Mouse (Mus musculus): ENCODE results near the gene Adssl1. TPM values are rescaled to one million over a fixed set of nuclear protein-coding genes. Genes with fewer than 3 reads are reported as not detected.

The Adssl1 gene
- polyA plus RNA-seq, 1 experiment from 2014 or later = 2.1 TPM

DNA sequence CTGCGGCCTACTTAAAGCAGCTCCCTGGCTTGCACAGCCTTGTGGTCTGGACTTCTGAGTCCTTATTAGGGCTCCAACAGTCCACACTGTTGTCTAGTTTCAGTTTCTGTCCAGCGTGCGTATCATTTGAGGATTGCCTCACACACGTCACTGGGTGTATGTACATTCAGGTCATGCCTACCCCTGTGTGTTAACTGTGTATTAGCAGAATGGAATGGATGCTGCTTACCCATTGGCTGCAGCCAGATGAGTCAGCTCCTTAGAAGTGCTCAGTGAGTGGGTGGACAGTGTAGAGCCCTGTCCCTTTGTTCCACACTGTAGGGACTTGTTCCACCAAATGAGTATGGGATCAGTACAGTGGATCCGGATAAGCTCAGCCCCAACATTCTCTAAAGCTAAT is 28.2 kb downstream of the Adssl1 start:
- Histone ChIP-seq H3K4me3 (ENCODE audit: low read depth, low read length) (no peak overlapping the region), H3K9ac (ENCODE audit: low read length) (no peak overlapping the region), H3K4me1 (ENCODE audit: control insufficient read depth, insufficient read depth, low read length) (peaks cover 7% of the 10 kb centered on the region; the same call in 1 of the 2 replicates), H3K27ac (ENCODE audit: low read depth, low read length) (no peak overlapping the region), H3K9me3 (replicated peaks; ENCODE audit: control insufficient read depth, low read length) (no peaks in the 10 kb centered on the region), H3K4me2 (ENCODE audit: low read length) (no peak overlapping the region), H3K27me3 (replicated peaks; ENCODE audit: control insufficient read depth, insufficient read depth, low read length) (no peaks in the 10 kb centered on the region), H3K36me3 (ENCODE audit: control insufficient read depth, insufficient read depth, low read length) (peaks cover 43% of the 10 kb centered on the region)
- ATAC-seq (no peak), DNase-seq (ENCODE audit: low spot score) (no peak)
- WGBS = 94% methylated on average over 5 of the region's 5 CpGs

DNA sequence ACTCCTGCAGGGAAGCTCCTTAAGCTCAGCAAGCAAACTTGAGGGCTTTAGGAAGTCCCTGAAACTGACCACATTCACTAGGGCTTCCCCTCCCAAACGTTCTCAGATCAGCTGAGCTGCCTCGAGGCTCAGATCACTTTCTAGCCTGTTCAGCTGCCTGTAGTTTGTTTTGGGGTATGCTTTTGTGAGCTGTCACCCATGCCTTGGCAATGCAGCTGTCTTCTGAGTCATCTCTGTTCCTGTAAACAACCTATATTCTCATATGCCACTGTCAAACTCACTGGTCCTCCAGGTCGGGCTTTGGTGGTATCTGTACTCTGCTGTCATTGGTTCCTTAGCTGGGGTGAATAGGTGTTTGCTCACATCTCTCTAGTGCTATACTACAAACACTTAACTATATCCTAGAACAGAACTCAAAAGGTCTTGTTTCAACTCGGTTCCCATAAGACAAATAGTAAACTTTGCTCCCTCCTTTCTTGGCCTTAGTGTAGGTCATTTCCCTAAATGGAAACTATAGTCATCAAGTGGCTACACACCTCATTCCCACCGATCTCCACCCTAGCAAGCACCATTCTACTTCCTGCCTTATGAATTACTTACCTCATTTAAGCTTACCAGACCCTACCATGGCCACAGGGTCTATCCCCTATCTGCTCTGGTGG is 32.1 kb downstream of the Adssl1 start:
- 81% methylated on average over 5 of the region's 5 CpGs for WGBS
- peaks cover 79% of the 10 kb centered on the region for H3K36me3 ChIP-seq (ENCODE audit: control insufficient read depth, insufficient read depth, low read length)
- H3K27me3 ChIP-seq (replicated peaks; ENCODE audit: control insufficient read depth, insufficient read depth, low read length) = no peaks in the 10 kb centered on the region
- ATAC-seq (no peak), DNase-seq (ENCODE audit: low spot score) (no peak)
- H3K9me3 ChIP-seq (replicated peaks; ENCODE audit: control insufficient read depth, low read length) = no peaks in the 10 kb centered on the region
- H3K4me2 ChIP-seq (ENCODE audit: low read length) = no peak overlapping the region
- H3K4me1 ChIP-seq (ENCODE audit: control insufficient read depth, insufficient read depth, low read length) = no peaks in the 10 kb centered on the region
- no peak overlapping the region for H3K4me3 ChIP-seq (ENCODE audit: low read depth, low read length)
- H3K9ac ChIP-seq (ENCODE audit: low read length) = no peak overlapping the region
- H3K27ac ChIP-seq (ENCODE audit: low read depth, low read length) = no peak overlapping the region

DNA sequence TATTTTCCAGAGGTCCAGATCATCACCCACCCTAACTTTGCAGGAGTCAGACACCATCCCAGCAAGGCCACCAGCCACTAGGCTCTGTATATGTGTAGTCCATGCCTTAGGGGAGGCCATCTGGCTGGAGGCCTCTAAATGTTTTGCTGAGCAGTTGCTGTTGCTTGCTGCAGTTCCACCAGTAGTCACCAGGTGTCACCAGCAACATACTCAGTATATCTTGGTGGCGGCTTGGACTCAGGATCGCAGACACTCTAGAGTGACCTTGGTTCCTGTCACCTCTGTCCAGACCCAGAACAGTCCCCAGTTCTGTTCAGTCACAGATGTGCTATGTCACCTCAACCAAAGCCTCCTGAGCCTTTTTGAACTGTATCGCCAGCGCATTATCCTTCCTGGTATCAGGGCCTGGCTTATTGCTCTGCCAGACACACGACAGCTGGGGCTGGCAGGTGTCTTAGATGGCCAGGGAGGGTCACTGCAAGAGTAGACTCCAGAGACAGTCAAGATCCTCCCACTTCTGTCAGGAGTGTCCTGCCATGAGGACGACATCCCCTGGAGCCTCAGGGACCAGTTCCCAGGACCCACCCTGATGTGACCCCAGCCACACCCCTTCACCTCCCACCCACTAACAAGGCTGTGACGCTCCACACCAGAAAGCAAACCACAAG is 33.4 kb downstream of the Adssl1 start:
- peaks cover 89% of the 10 kb centered on the region for H3K36me3 ChIP-seq (ENCODE audit: control insufficient read depth, insufficient read depth, low read length)
- DNase-seq (ENCODE audit: low spot score) = peak; percentile 92
- H3K4me2 ChIP-seq (ENCODE audit: low read length) = no peak overlapping the region
- H3K27me3 ChIP-seq (replicated peaks; ENCODE audit: control insufficient read depth, insufficient read depth, low read length) = no peaks in the 10 kb centered on the region
- no peaks in the 10 kb centered on the region for H3K9me3 ChIP-seq (replicated peaks; ENCODE audit: control insufficient read depth, low read length)
- WGBS = 60% methylated on average over 7 of the region's 7 CpGs
- no peak overlapping the region for H3K27ac ChIP-seq (ENCODE audit: low read depth, low read length)
- peak; percentile 70 for ATAC-seq
- no peak overlapping the region for H3K4me3 ChIP-seq (ENCODE audit: low read depth, low read length)
- H3K4me1 ChIP-seq (ENCODE audit: control insufficient read depth, insufficient read depth, low read length) = no peaks in the 10 kb centered on the region
- no peak overlapping the region for H3K9ac ChIP-seq (ENCODE audit: low read length)

DNA sequence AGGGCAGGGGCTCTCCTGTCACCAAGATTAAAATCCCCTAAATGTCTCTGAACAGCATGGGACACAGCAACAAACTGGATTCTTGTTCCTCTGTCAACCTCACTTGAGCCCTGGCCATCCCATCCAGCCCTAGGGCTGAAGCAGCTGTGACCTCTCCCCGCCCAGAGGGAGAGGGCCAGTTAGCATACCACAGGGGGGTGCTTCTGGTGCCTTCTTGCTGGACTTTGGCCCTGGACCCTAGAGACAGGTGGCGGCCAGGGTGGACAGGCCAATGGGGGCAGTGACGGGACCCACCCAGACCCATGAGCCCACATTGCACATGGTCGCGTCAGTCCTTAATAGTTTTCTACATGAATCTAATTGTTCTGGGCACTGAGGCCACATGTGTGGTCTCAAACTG is 34.2 kb downstream of the Adssl1 start:
- Histone ChIP-seq H3K9ac (ENCODE audit: low read length) (no peak overlapping the region), H3K9me3 (replicated peaks; ENCODE audit: control insufficient read depth, low read length) (no peaks in the 10 kb centered on the region), H3K4me3 (ENCODE audit: low read depth, low read length) (no peak overlapping the region), H3K4me2 (ENCODE audit: low read length) (no peak overlapping the region), H3K27me3 (replicated peaks; ENCODE audit: control insufficient read depth, insufficient read depth, low read length) (no peaks in the 10 kb centered on the region), H3K27ac (ENCODE audit: low read depth, low read length) (no peak overlapping the region; the same call in 1 of the 2 replicates), H3K4me1 (ENCODE audit: control insufficient read depth, insufficient read depth, low read length) (no peaks in the 10 kb centered on the region), H3K36me3 (ENCODE audit: control insufficient read depth, insufficient read depth, low read length) (peaks cover 90% of the 10 kb centered on the region)
- ATAC-seq (no peak), DNase-seq (ENCODE audit: low spot score) (no peak)
- 90% methylated on average over 5 of the region's 5 CpGs for WGBS

GRCm38 (mm10) chr12:112658619-112659018 is 38.8 kb downstream of the Adssl1 start:
- peaks cover 27% of the 10 kb centered on the region for H3K4me1 ChIP-seq (ENCODE audit: control insufficient read depth, insufficient read depth, low read length)
- no peak overlapping the region for H3K4me3 ChIP-seq (ENCODE audit: low read depth, low read length)
- DNase-seq (ENCODE audit: low spot score) = peak; percentile 32
- WGBS = 95% methylated on average over 7 of the region's 7 CpGs
- H3K36me3 ChIP-seq (ENCODE audit: control insufficient read depth, insufficient read depth, low read length) = peaks cover 93% of the 10 kb centered on the region
- ATAC-seq = no peak
- H3K27ac ChIP-seq (ENCODE audit: low read depth, low read length) = no peak overlapping the region
- H3K27me3 ChIP-seq (replicated peaks; ENCODE audit: control insufficient read depth, insufficient read depth, low read length) = no peaks in the 10 kb centered on the region
- H3K4me2 ChIP-seq (ENCODE audit: low read length) = no peak overlapping the region
- no peak overlapping the region for H3K9ac ChIP-seq (ENCODE audit: low read length)
- H3K9me3 ChIP-seq (replicated peaks; ENCODE audit: control insufficient read depth, low read length) = no peaks in the 10 kb centered on the region

DNA sequence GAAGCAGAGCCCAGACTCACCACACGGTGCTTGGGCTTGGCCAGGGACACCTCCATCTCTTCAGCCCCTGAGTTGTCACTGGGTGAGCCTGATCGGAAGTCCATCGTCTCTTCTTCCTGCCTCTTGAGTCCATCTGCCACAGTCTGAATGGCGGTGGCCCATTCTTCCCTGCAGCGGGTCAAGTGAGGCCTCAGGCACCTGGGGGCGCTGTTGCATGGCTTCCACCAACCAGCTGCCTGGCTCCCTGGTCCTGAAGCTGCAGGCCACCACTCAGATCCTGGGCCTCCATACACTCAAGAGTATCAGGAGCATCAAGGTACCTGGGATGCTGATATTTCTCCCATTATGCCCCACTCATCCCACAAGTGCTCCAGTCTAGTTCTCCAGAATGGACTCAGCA is 39.3 kb downstream of the Adssl1 start:
- H3K27me3 ChIP-seq (replicated peaks; ENCODE audit: control insufficient read depth, insufficient read depth, low read length) = no peaks in the 10 kb centered on the region
- DNase-seq (ENCODE audit: low spot score) (peak; percentile 21), ATAC-seq (no peak)
- no peak overlapping the region for H3K27ac ChIP-seq (ENCODE audit: low read depth, low read length)
- no peak overlapping the region for H3K9ac ChIP-seq (ENCODE audit: low read length)
- H3K4me3 ChIP-seq (ENCODE audit: low read depth, low read length) = no peak overlapping the region
- 82% methylated on average over 6 of the region's 6 CpGs for WGBS
- peaks cover 32% of the 10 kb centered on the region for H3K4me1 ChIP-seq (ENCODE audit: control insufficient read depth, insufficient read depth, low read length)
- peaks cover 91% of the 10 kb centered on the region for H3K36me3 ChIP-seq (ENCODE audit: control insufficient read depth, insufficient read depth, low read length)
- no peaks in the 10 kb centered on the region for H3K9me3 ChIP-seq (replicated peaks; ENCODE audit: control insufficient read depth, low read length)
- H3K4me2 ChIP-seq (ENCODE audit: low read length) = no peak overlapping the region

GRCm38 (mm10) chr12:112660576-112661326 is 40.9 kb downstream of the Adssl1 start:
- H3K27ac ChIP-seq (ENCODE audit: low read depth, low read length) = peak overlapping the region; percentile 77
- H3K4me2 ChIP-seq (ENCODE audit: low read length) = peak overlapping the region; percentile 32
- peak overlapping the region; percentile 40; the same call in 1 of the 2 replicates for H3K9ac ChIP-seq (ENCODE audit: low read length)
- no peaks in the 10 kb centered on the region for H3K9me3 ChIP-seq (replicated peaks; ENCODE audit: control insufficient read depth, low read length)
- no peak overlapping the region for H3K4me3 ChIP-seq (ENCODE audit: low read depth, low read length)
- H3K27me3 ChIP-seq (replicated peaks; ENCODE audit: control insufficient read depth, insufficient read depth, low read length) = no peaks in the 10 kb centered on the region
- H3K36me3 ChIP-seq (ENCODE audit: control insufficient read depth, insufficient read depth, low read length) = peaks cover 79% of the 10 kb centered on the region
- WGBS = 19% methylated on average over 5 of the region's 5 CpGs
- peaks cover 46% of the 10 kb centered on the region for H3K4me1 ChIP-seq (ENCODE audit: control insufficient read depth, insufficient read depth, low read length)
- DNase-seq (ENCODE audit: low spot score) = peak; percentile 91
- peak; percentile 41 for ATAC-seq

DNA sequence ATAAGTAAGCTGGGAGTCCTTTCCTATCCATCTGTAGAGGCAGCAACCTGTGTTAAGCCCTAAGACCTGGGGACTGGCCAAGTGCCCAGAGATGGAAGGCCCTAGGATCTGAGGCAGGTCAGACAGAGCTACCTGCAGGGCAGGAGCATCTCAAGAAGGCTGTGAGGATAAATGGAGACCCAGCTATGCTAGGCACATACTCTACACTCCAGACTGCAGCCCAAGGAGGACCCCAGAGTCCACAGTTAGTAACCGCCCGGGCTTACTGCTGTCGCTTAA is 41.4 kb downstream of the Adssl1 start:
- H3K9me3 ChIP-seq (replicated peaks; ENCODE audit: control insufficient read depth, low read length) = no peaks in the 10 kb centered on the region
- ATAC-seq (no peak), DNase-seq (ENCODE audit: low spot score) (no peak)
- peaks cover 79% of the 10 kb centered on the region for H3K36me3 ChIP-seq (ENCODE audit: control insufficient read depth, insufficient read depth, low read length)
- 72% methylated on average over 3 of the region's 3 CpGs for WGBS
- peak overlapping the region; percentile 67 for H3K27ac ChIP-seq (ENCODE audit: low read depth, low read length)
- peaks cover 51% of the 10 kb centered on the region for H3K4me1 ChIP-seq (ENCODE audit: control insufficient read depth, insufficient read depth, low read length)
- H3K9ac ChIP-seq (ENCODE audit: low read length) = peak overlapping the region; percentile 40; the same call in 1 of the 2 replicates
- no peaks in the 10 kb centered on the region for H3K27me3 ChIP-seq (replicated peaks; ENCODE audit: control insufficient read depth, insufficient read depth, low read length)
- H3K4me2 ChIP-seq (ENCODE audit: low read length) = peak overlapping the region; percentile 32; the same call in 1 of the 2 replicates
- no peak overlapping the region for H3K4me3 ChIP-seq (ENCODE audit: low read depth, low read length)

- no peaks in the 10 kb centered on the region for H3K9me3 ChIP-seq (replicated peaks; ENCODE audit: control insufficient read depth, low read length)
- no peak overlapping the region for H3K9ac ChIP-seq (ENCODE audit: low read length)
- DNase-seq (ENCODE audit: low spot score) = no peak
- H3K4me1 ChIP-seq (ENCODE audit: control insufficient read depth, insufficient read depth, low read length) = peaks cover 52% of the 10 kb centered on the region
- peak overlapping the region; percentile 67 for H3K27ac ChIP-seq (ENCODE audit: low read depth, low read length)
- no peak for ATAC-seq
- no peak overlapping the region for H3K4me3 ChIP-seq (ENCODE audit: low read depth, low read length)
- H3K4me2 ChIP-seq (ENCODE audit: low read length) = no peak overlapping the region
- H3K36me3 ChIP-seq (ENCODE audit: control insufficient read depth, insufficient read depth, low read length) = peaks cover 75% of the 10 kb centered on the region
- H3K27me3 ChIP-seq (replicated peaks; ENCODE audit: control insufficient read depth, insufficient read depth, low read length) = no peaks in the 10 kb centered on the region
- 88% methylated on average over 9 of the region's 9 CpGs for WGBS
Observed at GRCm38 (mm10) chr12:112661851-112662250, 42.0 kb downstream of the Adssl1 start.

All from forebrain, embryonic 14.5 days (tissue).